Mouse (Mus musculus) Muller cell, postnatal 12 days (primary cell): ENCODE results near the gene Olfr527.

ENCODE experiments used
- DNase-seq: peaks from one replicate; pipeline ENCODE4 v3.0.0-alpha.2; 2015; ENCODE audit errors: inconsistent ontology term

The Olfr527 gene

GRCm38 (mm10) chr7:140333717-140334116 is at the start of gene Olfr527:
Gene Olfr527 (plus strand): TSS chr7:140334017.
- no peak for DNase-seq

GRCm38 (mm10) chr7:140295746-140296145 is 38.1 kb upstream of the Olfr527 start:
- DNase-seq, result no peak

DNA sequence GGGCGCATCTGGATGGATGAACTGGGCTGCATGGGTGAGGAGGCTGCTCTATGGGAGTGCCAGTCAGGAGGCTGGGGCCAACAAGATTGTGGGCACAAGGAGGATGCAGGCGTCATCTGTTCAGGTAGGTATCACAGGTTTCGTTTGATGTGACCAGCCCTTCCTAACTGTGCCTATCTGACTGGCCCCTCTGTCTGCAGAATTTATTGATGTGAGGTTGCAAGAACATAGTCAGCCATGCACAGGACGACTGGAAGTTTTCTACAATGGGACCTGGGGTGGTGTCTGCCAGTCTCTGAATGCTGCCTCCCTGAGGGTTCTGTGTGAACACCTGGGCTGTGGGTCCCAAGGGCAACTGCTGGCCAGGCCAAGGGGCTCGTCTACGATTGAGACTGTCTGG is 36.9 kb upstream of the Olfr527 start:
- no peak for DNase-seq

DNA sequence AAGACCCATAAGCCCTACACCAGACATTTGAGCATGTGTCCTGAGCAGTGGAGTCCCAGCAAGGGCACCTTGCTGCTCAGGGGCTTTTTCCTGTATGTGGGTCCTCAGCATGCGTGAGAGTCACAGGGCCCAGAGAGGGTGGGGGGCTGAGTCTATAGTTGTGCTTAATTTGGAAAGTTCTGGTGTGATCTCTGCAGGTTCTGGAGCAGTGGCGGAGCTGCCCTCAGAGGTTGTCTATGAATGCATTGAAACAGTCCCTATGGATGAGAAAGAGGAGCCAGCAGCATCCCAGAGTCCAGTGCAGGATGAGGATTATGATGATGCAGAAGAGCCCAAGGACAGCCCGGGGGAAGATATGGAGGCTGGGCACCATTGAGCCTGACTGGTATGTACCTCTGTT is 34.4 kb upstream of the Olfr527 start:
- DNase-seq, result no peak

DNA sequence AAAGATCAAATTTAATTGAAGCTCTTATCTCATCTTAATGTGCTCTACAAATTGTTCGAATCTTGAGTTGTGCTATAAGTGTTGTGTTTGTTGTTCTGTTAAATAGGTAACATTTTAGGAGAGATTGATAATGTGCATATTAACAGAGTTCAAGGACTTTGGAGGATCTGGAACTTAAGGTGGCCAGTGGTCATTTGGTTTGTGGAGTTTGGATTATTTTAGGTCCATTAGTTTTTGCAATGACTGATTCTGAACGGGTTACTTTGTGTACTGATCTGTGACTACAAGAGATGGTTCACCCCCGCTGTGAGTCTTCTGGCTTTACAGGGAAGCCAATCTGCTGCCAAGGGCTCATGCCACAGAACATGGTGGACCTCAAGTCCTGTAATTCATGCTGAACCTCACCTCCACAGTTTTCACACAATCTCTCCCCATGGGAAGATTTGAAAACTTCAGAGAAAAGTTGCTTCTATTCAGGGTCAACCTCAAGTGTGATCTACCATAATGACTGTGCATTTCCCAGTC is 13.9 kb upstream of the Olfr527 start:
- no peak for DNase-seq

GRCm38 (mm10) chr7:140320558-140320957 is 13.3 kb upstream of the Olfr527 start, which contains the start of gene Olfr525:
Gene Olfr525 (plus strand): TSS chr7:140320858.
- DNase-seq, result no peak

DNA sequence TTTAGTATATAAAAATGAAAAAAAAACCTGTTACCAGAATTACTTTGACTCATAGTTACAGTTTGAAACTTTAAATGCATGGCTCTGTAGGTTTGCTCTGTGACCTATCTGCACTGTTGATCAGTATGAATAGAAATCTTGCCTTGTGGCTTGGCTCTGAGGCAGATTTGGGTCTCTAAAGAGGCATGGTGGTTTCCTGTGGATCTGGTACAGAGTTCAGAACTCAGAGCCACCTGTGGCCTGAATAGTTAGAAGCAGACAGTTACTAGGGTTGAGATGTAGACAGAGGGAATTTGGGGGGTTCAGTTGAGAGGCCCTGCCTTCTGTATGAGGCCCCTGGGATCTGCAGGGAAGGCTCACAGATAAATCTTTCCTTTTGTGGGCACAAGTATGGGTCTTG is 12.7 kb upstream of the Olfr527 start:
- no peak for DNase-seq

- peak; percentile 26 for DNase-seq
These were observed 4.0 kb upstream of the Olfr527 start for GRCm38 (mm10) chr7:140329766-140330304.

DNA sequence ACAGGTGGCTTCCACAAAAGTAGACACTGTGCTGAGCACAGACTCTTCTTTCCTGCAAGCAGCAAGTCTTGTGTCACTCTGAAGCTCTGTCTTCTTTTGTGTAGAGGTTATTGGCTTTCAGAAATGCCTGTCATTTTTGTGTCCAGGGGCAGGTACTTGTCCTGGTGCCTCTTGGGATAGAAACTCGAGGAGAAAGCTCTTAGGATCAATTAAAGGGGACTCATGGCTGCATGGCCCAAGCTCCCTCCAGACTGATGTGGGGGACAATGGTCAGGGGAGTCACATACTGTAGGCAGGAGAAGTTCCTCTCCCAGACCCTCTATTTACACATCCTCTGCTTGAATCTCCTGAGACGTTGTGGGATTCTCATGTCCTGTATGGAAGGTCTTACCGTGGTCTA is 27.8 kb downstream of the Olfr527 start, which contains the start of gene Olfr60:
Olfr60 (minus strand) TSS at position 101 of the 400 bp plus-strand sequence.
- no peak for DNase-seq

DNA sequence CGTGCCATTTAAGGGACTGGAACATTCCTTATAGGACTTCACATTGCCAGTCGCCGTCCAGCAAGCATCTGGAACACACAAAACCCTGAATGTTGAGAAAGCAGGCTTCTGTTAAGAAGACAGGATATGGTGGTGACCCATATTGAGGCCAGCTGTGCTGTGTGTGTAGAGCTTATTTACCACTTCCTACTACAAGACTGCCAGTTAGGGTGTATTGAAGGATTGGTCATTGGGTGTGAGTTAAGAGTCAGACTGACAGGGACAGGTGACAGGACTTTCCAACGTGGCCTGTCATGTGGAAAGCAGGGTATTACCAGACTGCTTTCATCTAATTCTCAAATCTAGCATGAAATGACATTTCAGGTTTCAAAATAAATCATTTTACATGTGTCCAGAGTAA is 40.5 kb downstream of the Olfr527 start:
- no peak for DNase-seq

DNA sequence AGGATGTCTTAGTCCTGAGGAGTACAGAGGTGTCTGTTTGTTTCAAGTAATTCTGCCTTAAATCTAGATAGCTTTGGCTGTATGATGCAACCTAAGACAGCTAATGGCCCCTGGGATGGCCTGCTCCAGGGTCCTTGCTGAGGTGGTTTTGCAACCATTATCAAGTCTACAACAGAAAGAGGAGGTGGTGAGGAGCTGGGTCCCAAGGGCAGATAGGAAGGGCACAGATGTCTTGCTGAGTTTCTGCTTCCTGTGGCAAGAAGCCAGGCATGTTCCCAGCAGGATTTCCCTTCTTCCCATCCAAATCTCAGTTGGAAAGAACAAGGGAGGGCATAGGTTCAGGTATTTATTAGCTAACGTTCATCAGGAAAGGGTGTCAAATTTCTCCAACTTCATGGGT is 42.4 kb downstream of the Olfr527 start, which contains the start of gene Olfr530:
Olfr530 (minus strand) TSS at position 101 of the 400 bp plus-strand sequence.
- no peak for DNase-seq

DNA sequence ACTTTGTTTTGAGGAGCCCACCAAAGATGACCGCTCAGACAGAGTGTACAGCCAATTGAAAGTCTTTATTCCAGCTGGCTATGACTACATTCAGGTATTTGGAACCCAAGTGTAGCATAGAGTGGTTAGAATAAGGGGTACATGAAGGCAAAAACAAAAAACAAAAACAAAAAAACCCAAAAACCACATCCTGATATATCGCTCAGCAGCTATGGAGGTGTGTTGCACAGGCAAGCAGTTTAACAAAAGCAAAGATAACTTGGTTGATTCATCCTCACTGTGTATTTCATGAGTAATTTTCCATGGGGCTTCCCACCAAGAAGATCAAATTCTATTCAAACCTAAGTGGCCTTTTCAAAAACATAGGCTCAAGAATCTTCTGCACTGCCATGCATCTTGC is 43.1 kb downstream of the Olfr527 start:
- DNase-seq, result no peak
